Mouse (Mus musculus): Measurements from ENCODE around the gene Gpr22. TPM values are rescaled to one million over a fixed set of nuclear protein-coding genes. Genes with fewer than 3 reads are reported as not detected.

Gpr22 gene
- polyA plus RNA-seq (2017; shearing (Covaris generic)): 0.13 TPM

DNA sequence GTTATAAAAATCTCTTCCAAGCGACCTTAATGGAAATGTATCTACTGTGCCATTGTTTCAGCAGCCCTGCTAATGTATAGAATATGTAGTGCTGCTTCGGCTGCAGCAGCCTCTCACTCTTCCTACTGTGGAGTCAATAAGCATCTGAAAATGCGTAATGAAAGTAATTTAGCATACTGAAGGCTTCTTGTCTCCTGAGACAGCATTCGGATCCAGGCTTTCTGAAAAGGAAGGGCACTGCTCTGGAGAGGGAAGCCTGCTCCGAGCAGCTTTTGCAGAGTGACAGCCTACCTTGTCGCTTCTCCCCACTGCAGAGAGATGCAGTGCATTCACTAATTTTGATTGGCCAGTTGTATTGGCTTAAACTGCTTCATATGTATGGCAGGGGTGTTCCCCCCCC lies at the start of gene Gpr22:
Gene Gpr22, minus strand, starts transcription at position 348 of the 400 bp plus-strand sequence.

Other genes with a start within 250 kb of the Gpr22 start
- 35.2 TPM for gene Cbll1, start 214.3 kb downstream of the Gpr22 start, polyA plus RNA-seq (2017; shearing (Covaris generic))
- gene Slc26a4, start 154.0 kb downstream of the Gpr22 start, polyA plus RNA-seq (2017; shearing (Covaris generic)): 0.35 TPM
- 40.5 TPM for gene Bcap29, start 79.3 kb downstream of the Gpr22 start, polyA plus RNA-seq (2017; shearing (Covaris generic))
- 8.0 TPM for gene Dus4l, start 59.1 kb downstream of the Gpr22 start, polyA plus RNA-seq (2017; shearing (Covaris generic))
- gene Cog5, start 59.1 kb downstream of the Gpr22 start, polyA plus RNA-seq (2017; shearing (Covaris generic)): 36.6 TPM
- gene Hbp1, start 236.6 kb upstream of the Gpr22 start, polyA plus RNA-seq (2017; shearing (Covaris generic)): 276 TPM